ENCODE assay signal across 19 mouse cellular contexts in genomic region chr17:73343632-73344390, GRCm38 (mm10). TPM values are rescaled to one million over a fixed set of nuclear protein-coding genes. Genes with fewer than 3 reads are reported as not detected.
DNase-seq lines count a peak whose midpoint lies in the region; TF ChIP-seq lines count a peak whose summit lies in the region.
"Had no signal": no experiment of that assay in that cellular context is flagged by ENCODE, and none has a peak within 500 bp of the region (broad histone marks: within the 10 kb centered on the region; RNA-seq: fewer than 3 reads in every experiment).

No protein-coding gene starts in this region.

- no peak overlapping the region for H3K4me3 ChIP-seq in layer of hippocampus, adult 2 months
- H3K4me3 ChIP-seq: erythroblast, embryonic 14.5 days; heart, embryonic 10.5 days; midbrain, embryonic 15.5 days; neural tube, embryonic 13.5 days; stomach, embryonic 15.5 days had no signal

- no peak overlapping the region for H3K27ac ChIP-seq in layer of hippocampus, adult 2 months
- H3K27ac ChIP-seq: heart, embryonic 10.5 days; midbrain, embryonic 15.5 days; stomach, embryonic 15.5 days had no signal

- peak; percentile 9 for DNase-seq in embryo, embryonic 10.5 days (ENCODE audit: low spot score)
- no peak for DNase-seq in embryo, embryonic 9.5 days (ENCODE audit: extremely low spot score)
- DNase-seq in layer of hippocampus, adult 2 months (ENCODE audit: low spot score in 2 of 2): no peak
- DNase-seq in layer of hippocampus, adult 18-20 months (ENCODE audit: low spot score in 2 of 2): no peak
- peak; percentile 6 for DNase-seq in 3T3-L1 (ENCODE audit: low read depth, low spot score)
- DNase-seq in brain, adult 2 months (ENCODE audit: low read depth, low spot score): peak; percentile 8
- DNase-seq in T-cell, adult 2 months (ENCODE audit: low spot score): no peak
- DNase-seq in spleen, postnatal 4 days (ENCODE audit: low spot score in 2 of 2): no peak
- DNase-seq: B cell, adult 2 months; cerebellum, postnatal 36 days; lung, postnatal 14 days had no signal

- peak; percentile 59 for TF ChIP-seq CTCF in layer of hippocampus, adult 2 months (conservative IDR thresholded peaks at IDR 0.05)

RNA-seq across cellular contexts. Expression of gene Capn13, which starts 56.9 kb away (rescaled TPM):
- total RNA-seq in layer of hippocampus, adult 2 months (2021): not detected
- total RNA-seq in layer of hippocampus, adult 18-20 months (2021): not detected
- total RNA-seq: adrenal gland, adult 18-20 months; hematopoietic stem cell, adult 5-6 weeks; left cerebral cortex, postnatal 10 days had no signal

Comparison
In these comparisons a context has a peak if more than half of its experiments do, and no peak if none do; other contexts are left out.
1. DNase-seq: peak in embryo, embryonic 10.5 days (single experiment), 3T3-L1 (single experiment) and brain, adult 2 months (single experiment); none in embryo, embryonic 9.5 days (single experiment), layer of hippocampus, adult 2 months (0 of 2), layer of hippocampus, adult 18-20 months (0 of 2), T-cell, adult 2 months (single experiment) and spleen, postnatal 4 days (0 of 2).